Mouse (Mus musculus) cerebellum, adult 2 months (tissue): ENCODE data around the gene Mob1b. TPM values are rescaled to one million over a fixed set of nuclear protein-coding genes. Genes with fewer than 3 reads are reported as not detected.

ENCODE experiments used
- DNase-seq, 2 experiments: peaks; one replicate each; pipeline ENCODE4 v3.0.0; 2021
- H3K27ac ChIP-seq: fragments of 200-500 bp; 2 replicates; pipeline ENCODE4 v1.5.1; 2012; ENCODE audit warnings: low read length, control low read depth, inconsistent platforms; ENCODE audit not compliant: insufficient read depth
- H3K27me3 ChIP-seq: fragments of 200-500 bp; 2 replicates; pipeline ENCODE4 v1.6.1; 2012; ENCODE audit warnings: inconsistent platforms, mild to moderate bottlenecking, low read length, moderate library complexity; ENCODE audit not compliant: control insufficient read depth, insufficient read depth
- H3K4me1 ChIP-seq: fragments of 200-500 bp; 2 replicates; pipeline ENCODE4 v1.6.1; 2011; ENCODE audit warnings: low read length; ENCODE audit not compliant: control insufficient read depth, insufficient read depth
- H3K4me3 ChIP-seq: fragments of 200-500 bp; replicated peaks from 2 replicates; pipeline ENCODE3; 2011; ENCODE audit warnings: mild to moderate bottlenecking, low read depth, low read length, control low read depth; ENCODE audit not compliant: insufficient read depth
- CTCF ChIP-seq: fragments of 200-500 bp; IDR thresholded peaks from 2 replicates; pipeline ENCODE4 v1.5.1; 2011; ENCODE audit warnings: low read depth, mild to moderate bottlenecking, control low read depth, low read length, moderate library complexity, borderline replicate concordance; ENCODE audit not compliant: insufficient read depth
- POLR2A ChIP-seq: fragments of 200-500 bp; IDR thresholded peaks from 2 replicates; pipeline ENCODE4 v1.6.1; 2011; ENCODE audit warnings: low read length, control low read depth, borderline replicate concordance; ENCODE audit not compliant: insufficient read depth
- WGBS: fragments of 180-500 bp; shearing (Covaris S2); methylation state at CpG from one replicate; pipeline ENCODE4 v1.1.7; 2018; 5-methylcytosine and 5-hydroxymethylcytosine counted together
- polyA plus RNA-seq: library from polyadenylated mRNA; depleted of rRNA; stranded (reverse); fragments of >200 nt; gene quantifications from 2 replicates; pipeline ENCODE4 v1.2.3, GENCODE M21; 2012

Gene Mob1b
- polyA plus RNA-seq, 1 experiment: 11.9 TPM

DNA sequence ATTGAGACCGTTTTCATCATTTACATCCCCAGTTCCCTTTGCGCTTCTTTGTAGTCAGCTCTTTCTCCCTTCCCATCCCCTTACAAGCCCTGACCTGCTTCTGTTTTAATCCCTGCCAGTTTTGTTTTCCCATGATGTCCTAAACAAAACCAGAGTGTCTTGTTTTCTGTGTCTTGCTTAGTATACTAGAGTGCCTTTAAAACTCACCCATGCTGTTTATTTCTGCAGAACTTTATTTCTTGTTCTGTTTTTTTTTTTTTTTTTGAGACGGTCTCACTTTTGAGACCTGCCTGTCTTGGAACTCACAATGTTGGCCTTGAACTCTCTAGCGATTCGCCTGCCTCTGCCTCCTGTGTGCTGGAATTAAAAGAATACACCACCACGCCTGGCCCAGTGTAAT lies 44.9 kb downstream of the Mob1b start:
- WGBS: 23% methylated on average over 6 of the region's 6 CpGs
- no peak for TF ChIP-seq CTCF
- TF ChIP-seq POLR2A: no peak
- no peak for DNase-seq
- Histone ChIP-seq H3K27me3 (no peaks in the 10 kb centered on the region), H3K27ac (no peak overlapping the region), H3K4me1 (no peaks in the 10 kb centered on the region; the same call in 1 of the 2 replicates), H3K4me3 (peak overlapping the region; percentile 79)

DNA sequence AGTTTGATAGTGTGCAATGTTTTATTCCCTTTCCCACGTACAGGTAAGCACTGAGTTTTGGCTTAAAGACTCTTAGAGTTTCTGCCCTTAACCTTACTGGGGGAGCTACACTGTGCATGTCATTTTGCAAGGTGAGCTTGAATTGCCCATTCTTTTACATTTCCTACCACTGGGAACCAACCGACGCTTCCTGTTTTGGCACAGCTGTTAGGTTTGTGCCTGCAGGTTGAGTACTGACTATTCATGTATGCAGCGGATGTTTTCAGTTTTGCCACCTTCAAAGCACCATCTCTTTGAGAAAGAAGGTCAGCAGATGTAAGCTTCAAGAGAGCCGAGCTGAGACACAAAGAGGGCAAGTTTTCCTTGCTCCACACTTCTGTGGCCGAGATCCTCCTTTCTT lies 45.5 kb downstream of the Mob1b start:
- Histone ChIP-seq H3K27me3 (no peaks in the 10 kb centered on the region), H3K4me1 (no peaks in the 10 kb centered on the region; the same call in 1 of the 2 replicates), H3K4me3 (no peak overlapping the region), H3K27ac (no peak overlapping the region)
- no peak for TF ChIP-seq POLR2A
- no peak for TF ChIP-seq CTCF
- no peak for DNase-seq
- WGBS: 58% methylated on average over 6 of the region's 6 CpGs

DNA sequence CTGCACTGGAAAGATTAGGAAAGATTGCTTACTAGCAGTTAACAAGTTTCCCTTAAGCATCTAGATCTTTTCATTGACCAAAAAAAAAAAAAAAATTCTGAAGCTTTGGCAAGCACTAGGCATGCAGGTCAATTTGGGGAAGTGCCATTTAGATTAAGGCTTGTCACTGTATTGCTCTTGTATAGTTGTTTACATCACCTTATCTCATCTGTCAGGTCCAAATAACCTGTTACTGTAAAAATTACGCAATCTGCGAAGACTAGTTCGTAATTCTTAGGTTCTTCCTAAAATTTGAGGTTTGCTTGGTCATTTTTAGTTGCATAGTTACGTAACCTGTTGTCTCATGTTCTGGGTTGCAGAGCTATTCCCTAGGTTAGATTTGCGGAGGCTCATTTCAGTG lies 46.2 kb downstream of the Mob1b start:
- WGBS: 98% methylated on average over 5 of the region's 5 CpGs
- no peak for DNase-seq
- no peak overlapping the region for H3K27ac ChIP-seq
- no peaks in the 10 kb centered on the region; the same call in 1 of the 2 replicates for H3K4me1 ChIP-seq
- no peaks in the 10 kb centered on the region for H3K27me3 ChIP-seq
- no peak overlapping the region for H3K4me3 ChIP-seq
- TF ChIP-seq POLR2A (no peak), CTCF (no peak)

DNA sequence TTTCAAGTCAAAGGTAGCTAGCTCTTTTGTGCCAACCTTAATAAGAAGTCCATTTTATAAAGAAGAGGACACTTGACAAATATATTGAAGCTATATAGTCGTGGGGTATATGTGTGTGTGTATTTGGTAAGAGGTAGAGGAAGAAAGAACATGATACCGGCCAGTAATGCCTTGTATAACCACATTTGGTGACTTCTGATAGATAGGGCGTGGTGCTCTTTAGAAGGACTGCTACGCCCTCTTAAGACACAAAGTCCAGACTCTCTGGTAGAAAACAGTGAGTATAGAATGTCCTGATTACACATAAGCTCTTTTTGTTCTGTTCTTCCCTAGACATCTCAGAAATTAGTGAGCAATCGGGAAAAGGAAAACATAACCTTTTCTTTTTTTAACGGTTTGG lies 47.5 kb downstream of the Mob1b start:
- Histone ChIP-seq H3K27me3 (no peaks in the 10 kb centered on the region), H3K4me1 (no peaks in the 10 kb centered on the region; the same call in 1 of the 2 replicates), H3K4me3 (no peak overlapping the region), H3K27ac (no peak overlapping the region)
- no peak for TF ChIP-seq CTCF
- no peak for TF ChIP-seq POLR2A
- WGBS: 96% methylated on average over 6 of the region's 6 CpGs
- no peak for DNase-seq

DNA sequence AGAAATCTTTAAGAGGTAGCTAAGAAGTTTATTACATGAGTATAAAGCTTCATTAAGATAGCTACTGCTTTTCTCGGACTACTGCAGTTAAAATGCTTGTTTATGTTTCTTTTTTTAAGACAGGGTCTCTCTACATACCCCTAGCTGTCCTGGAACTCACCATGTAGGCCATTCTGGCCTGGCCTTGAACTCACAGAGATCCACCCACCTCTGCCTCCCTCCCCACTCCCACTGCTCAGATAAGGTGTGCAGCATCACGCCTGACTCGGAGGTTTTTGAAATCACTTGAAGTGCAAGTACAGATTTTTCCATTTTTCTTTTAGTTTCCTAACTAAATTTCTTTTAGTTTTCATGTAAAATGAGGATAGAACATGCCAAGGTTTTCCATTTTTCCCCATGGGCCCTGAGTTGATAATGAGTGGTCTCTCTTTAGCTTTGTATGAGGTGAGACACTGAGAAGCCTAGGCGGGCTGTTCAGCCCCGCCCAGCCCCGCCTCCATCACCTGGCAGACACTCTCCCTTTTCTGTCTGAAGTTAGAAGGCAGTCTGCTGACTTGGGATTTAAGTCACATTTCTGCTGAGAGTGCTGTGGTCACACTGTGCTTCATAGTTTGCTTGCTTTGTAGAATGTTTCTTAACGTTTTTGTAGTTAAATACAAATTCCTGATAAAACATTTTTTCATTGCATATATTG lies 61.6 kb downstream of the Mob1b start:
- H3K27me3 ChIP-seq: no peaks in the 10 kb centered on the region
- no peak for DNase-seq
- 88% methylated on average over 7 of the region's 7 CpGs for WGBS
- TF ChIP-seq POLR2A (no peak), CTCF (no peak)
- no peak overlapping the region for H3K27ac ChIP-seq
- no peak overlapping the region for H3K4me3 ChIP-seq
- no peaks in the 10 kb centered on the region for H3K4me1 ChIP-seq

DNA sequence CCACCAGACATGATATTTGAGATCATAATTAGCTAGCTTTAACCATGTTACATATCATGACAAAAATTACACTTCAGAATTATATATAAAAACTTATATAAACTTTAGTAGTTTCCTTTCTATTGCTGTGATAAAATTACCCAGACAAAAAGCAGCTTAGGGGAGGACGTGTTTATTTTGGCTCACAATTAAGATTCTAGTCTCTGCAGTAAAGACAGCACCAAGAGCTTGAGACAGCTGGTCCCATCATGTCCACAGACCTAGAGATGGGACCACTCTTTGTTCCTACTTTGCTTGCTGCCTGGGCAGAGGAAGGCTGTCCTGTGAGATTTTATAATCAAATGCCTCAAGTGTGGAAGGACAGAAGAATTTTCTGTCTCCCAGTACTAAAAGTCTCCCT lies 64.4 kb downstream of the Mob1b start:
- DNase-seq: no peak
- WGBS: 82% methylated on average over 1 of the region's 1 CpGs
- H3K27ac ChIP-seq: no peak overlapping the region
- H3K27me3 ChIP-seq: no peaks in the 10 kb centered on the region
- H3K4me1 ChIP-seq: no peaks in the 10 kb centered on the region
- TF ChIP-seq CTCF: no peak
- no peak for TF ChIP-seq POLR2A
- no peak overlapping the region for H3K4me3 ChIP-seq

DNA sequence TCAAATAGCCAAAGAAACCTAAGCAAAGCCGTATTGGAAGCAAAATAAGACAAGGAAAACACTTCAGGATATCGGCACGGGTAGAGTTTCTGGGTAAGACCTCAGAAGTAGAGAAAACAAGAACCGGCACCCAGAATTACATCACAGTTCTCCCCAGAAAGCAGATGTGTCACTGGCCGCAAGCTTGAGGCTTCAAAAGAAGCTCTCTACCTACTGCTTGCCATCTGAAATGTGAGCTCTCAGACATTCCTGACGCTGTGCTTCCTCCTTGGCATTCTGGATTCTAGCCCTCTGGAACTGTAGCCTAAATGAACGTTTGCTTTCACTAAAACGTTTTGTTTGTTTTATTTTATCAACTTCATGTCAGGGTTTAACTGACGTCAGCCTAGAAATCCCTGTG lies 70.0 kb downstream of the Mob1b start:
- no peak for DNase-seq
- 70% methylated on average over 9 of the region's 9 CpGs for WGBS

More for the DNA sequence above, 70.0 kb downstream of the Mob1b start:
- H3K4me3 ChIP-seq: no peak overlapping the region
- no peak overlapping the region for H3K27ac ChIP-seq
- H3K27me3 ChIP-seq: no peaks in the 10 kb centered on the region
- no peak for TF ChIP-seq POLR2A
- no peak for TF ChIP-seq CTCF
- peaks cover 4% of the 10 kb centered on the region; the same call in 1 of the 2 replicates for H3K4me1 ChIP-seq
